Mouse (Mus musculus): ENCODE results near the gene Mmp23. TPM values are rescaled to one million over a fixed set of nuclear protein-coding genes. Genes with fewer than 3 reads are reported as not detected.
"Not testable (repeated sequence)": the region's sequence is repeated elsewhere in the genome, so short reads cannot be mapped to it uniquely, and the experiment has no call there.

Mmp23 gene
- 10.0 and 11.5 TPM in 2 replicates for total RNA-seq (2021)
- long read RNA-seq, experiment 1, partial matches to known transcripts: 0 of 4 reads
- long read RNA-seq, experiment 1, other reads (novel, unspliced or antisense): 2 of 4 reads
- long read RNA-seq, experiment 2, partial matches to known transcripts: 1 of 1 reads
- long read RNA-seq, experiment 2, other reads (novel, unspliced or antisense): 0 of 1 reads

- peak; percentile 57 for DNase-seq
These were observed at the start of gene Mmp23 for GRCm38 (mm10) chr4:155653086-155653450. Gene Mmp23, minus strand, starts transcription at chr4:155653384.

GRCm38 (mm10) chr4:155700425-155700824 is 47.2 kb upstream of the Mmp23 start:
- DNase-seq: peak; percentile 24

GRCm38 (mm10) chr4:155696261-155697255 is 43.4 kb upstream of the Mmp23 start:
- peak; percentile 80 for DNase-seq

GRCm38 (mm10) chr4:155695531-155696062 is 42.4 kb upstream of the Mmp23 start:
- DNase-seq: no peak

DNA sequence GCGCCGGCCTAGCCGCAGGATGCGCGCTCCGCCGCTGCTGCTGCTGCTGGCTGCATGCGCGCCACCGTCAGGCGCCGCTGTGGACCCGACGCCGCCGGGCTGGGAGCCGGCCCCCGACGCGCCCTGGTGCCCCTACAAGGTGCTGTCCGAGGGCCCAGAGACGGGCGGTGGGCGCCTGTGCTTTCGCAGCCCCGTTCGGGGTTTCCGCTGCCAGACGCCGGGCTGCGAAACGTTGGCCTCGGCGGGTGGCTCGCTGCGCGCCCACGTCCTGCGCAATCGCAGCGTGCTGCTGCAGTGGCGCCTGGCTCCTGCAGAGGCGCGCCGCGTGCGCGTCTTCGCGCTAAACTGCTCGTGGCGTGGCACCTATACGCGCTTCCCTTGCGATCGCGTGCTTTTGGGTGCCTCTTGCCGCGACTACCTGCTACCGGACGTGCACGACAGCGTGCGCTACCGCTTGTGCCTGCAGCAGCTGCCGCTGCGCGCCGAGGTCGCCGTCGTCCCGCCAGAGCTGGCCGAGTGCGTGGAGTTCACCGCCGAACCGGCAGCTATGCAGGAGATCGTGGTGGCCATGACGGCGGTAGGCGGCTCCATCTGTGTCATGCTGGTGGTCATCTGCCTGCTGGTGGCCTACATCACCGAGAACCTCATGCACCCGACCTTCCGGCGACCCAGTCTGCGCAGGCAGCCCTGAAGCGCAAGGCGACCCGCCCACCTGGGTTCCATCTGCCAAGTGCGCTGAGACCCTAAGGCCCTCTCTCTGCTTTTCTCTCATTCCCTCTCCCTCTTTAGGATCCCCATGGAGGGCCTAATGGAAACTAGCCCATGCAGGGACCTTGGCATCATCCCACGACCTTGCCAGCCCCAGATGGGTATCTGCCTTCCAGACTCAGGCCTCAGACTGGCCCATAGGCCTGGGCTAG is 41.6 kb upstream of the Mmp23 start:
- peak; percentile 82 for DNase-seq

DNA sequence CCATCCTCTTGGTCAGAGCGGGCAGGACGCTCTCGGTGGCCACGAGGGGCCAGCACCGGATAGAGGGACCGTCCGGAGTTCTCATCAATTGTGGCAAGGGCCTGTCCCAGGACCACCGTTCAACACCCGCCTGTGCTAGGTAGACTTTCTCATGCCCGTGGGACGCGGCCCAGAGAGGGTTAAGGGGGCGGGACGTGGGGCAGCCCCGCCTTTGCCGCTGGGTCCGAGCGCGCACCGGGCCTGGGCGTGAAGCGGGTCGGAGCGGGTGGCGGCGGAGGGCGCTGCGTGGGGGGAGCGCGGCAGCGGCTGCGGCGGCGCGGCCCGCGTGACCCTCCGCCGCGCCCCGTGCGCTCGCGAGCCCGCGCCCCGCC is 40.9 kb upstream of the Mmp23 start, which contains the start of gene Fndc10:
Gene Fndc10 (plus strand): TSS at position 232 of the 371 bp plus-strand sequence.
- peak; percentile 86 for DNase-seq

DNA sequence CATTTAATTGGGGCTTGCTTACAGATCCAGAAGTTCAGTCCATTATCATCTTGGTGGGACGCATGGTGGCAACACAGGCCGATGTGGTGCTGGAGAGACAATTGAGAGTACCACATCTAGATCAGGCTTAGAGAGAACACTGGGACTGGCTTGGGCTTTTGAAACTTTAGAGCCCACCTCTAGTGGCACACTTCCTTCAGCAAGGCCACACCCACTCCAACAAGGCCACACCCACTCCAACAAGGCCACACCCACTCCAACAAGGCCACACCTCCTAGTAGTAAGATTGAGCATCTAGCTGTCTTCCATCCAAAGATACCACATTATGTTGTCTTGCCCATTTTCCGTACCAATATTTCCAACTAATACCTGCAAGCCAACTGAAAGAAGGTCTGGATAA is 39.2 kb upstream of the Mmp23 start:
- DNase-seq: no peak

GRCm38 (mm10) chr4:155690571-155691375 is 37.6 kb upstream of the Mmp23 start:
- peak; percentile 22 for DNase-seq

DNA sequence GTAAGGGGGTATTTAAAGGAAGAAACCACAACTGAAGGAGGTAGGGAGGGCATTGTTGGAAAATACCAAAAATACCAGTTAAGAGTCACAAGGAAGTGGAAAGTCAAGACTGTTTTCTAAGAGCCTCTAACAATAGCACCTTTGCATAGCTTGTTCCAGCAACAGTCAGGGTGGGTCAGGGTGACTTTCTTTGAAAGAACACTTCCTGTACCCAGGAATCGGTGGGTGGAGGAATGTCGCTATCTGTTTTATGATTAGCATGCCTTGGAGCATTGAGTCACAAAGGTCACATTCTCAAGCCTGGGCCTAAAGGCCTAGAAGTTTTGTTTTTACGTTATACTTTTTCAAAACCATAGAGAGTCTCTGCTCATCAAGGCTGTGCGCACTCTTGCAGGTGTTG is 34.6 kb upstream of the Mmp23 start:
- not testable (repeated sequence) for DNase-seq

- DNase-seq: not testable (repeated sequence)
These were observed 30.6 kb upstream of the Mmp23 start for GRCm38 (mm10) chr4:155683670-155684277.

GRCm38 (mm10) chr4:155675991-155676390 is 22.8 kb upstream of the Mmp23 start:
- peak; percentile 60 for DNase-seq

DNA sequence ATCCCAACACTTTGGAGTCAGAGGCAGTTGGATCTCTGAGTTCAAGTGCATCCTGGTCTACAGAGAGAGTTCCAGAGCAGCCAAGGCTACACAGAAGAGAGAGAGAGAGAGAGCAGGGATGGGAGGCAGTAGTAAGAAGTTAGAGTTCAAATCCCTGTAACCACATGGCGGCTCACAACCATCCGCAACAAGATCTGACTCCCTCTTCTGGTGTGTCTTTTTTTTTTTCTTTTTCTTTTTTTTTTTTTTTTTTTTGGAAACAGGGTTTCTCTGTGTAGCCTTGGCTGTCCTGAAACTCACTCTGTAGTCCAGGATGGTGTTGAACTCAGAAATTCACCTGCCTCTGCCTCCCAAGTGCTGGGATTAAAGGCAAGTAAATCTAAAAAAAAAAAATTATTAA is 18.9 kb upstream of the Mmp23 start:
- no peak for DNase-seq

DNA sequence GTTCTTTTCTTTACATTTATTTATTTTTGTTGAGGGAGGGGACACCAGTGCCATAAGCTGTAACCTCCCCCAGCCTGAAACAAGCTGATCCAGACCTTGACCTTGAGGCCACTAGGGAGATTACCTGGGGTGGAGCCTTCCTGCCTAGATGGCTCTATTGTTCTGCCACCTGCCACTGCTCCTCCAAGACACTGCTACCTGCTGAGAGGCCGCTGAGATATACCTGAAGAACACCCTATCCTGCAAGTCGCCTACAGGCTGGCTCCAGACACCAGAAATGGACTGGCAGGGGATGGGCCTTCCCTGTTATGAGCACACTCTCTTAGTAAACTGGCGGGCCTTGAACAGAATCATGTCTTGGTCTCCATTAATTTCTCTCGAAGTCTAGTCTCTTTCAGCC is 17.1 kb upstream of the Mmp23 start:
- DNase-seq: not testable (repeated sequence)

DNA sequence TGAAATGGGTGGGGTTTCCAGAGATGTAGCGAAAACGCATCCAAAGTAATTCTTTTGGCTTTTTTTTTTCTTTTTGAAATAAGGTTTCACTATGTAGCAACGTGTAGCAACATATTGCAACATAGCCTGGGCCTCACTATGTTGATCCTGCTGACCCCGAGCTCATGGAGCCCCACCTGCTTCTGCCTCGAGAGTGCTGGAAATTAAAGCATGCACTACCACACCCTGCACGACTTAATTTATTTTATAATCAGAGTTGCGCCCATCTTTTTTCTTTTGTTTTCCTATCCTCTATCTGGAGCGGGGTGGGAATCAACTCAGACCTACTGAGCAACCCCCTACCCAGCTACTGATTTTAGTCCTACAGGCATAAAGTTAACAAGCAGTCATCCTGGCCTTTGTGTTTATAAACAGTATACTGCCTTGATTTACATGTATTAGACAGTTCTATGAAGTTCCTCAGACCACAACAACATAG is 16.5 kb upstream of the Mmp23 start:
- no peak for DNase-seq

- DNase-seq: peak; percentile 98
These were observed 15.8 kb upstream of the Mmp23 start, which contains the start of gene Mib2 for GRCm38 (mm10) chr4:155668689-155669597. Gene Mib2, minus strand, starts transcription at chr4:155669198.

DNA sequence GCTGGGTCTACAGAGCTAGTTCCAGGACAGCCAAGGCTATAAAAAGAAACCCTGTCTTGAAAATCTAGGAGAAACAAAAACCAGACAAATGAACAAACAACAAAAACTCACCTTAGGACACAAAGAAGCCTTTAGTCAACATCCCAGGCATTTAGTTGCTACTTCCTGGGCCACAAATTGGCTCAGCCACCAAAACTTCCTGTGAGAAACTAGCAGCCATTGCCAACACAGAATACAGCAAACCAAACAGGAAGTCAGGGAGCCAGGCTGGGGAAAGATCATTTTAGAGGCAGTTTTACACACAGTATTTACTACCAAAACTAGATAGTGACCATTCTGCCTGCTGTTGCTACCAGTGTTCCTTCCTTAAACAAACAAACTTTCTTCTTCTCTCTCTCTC is 13.7 kb upstream of the Mmp23 start:
- DNase-seq: no peak

DNA sequence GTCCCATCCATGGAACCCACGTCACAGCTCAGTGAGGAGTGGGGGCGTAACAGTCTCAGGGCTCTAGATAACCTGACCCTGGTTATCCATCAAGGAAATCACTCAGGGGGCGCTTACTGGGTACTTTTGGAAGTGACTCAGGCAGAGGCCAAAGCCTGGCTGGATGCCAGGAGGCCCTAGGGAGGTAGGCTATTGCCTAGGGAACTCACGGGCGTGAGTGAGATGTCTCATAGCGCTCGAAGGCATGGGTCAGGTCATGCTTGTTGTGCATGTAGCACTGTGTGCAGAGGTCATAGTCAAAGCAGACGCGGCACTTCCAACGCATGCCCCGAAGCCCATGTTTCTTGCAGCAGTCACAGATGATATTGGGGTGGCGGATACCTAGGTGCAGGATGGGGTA is 7.5 kb upstream of the Mmp23 start:
- DNase-seq: peak; percentile 86

GRCm38 (mm10) chr4:155658961-155659360 is 5.8 kb upstream of the Mmp23 start:
- no peak for DNase-seq

GRCm38 (mm10) chr4:155656214-155656751 is 3.1 kb upstream of the Mmp23 start:
- no peak for DNase-seq

Measured in adrenal gland, postnatal 14 days (tissue).